Mouse (Mus musculus) hindbrain, embryonic 13.5 days (tissue): Measurements from ENCODE around the gene Lyrm1. TPM values are rescaled to one million over a fixed set of nuclear protein-coding genes. Genes with fewer than 3 reads are reported as not detected.

Experiments
- ATAC-seq: fragments of 200-750 bp; cut with Nextera tagmentation; 2 replicates; pipeline ENCODE4 v1.8.0; 2017; ENCODE audit warnings: moderate TSS enrichment; ENCODE audit not compliant: low FRiP score
- H3K27ac ChIP-seq: fragments of 300-500 bp; sonication (generic); 2 replicates; pipeline ENCODE4 v1.5.1; 2015; ENCODE audit warnings: inconsistent platforms, mild to moderate bottlenecking, moderate library complexity
- H3K27me3 ChIP-seq: fragments of 300-500 bp; sonication (generic); 2 replicates; pipeline ENCODE4 v1.6.1; 2015; ENCODE audit warnings: mild to moderate bottlenecking, inconsistent platforms
- H3K36me3 ChIP-seq: fragments of 300-500 bp; sonication (generic); 2 replicates; pipeline ENCODE4 v1.6.1; 2015; ENCODE audit warnings: mild to moderate bottlenecking, inconsistent platforms
- H3K4me1 ChIP-seq: fragments of 300-500 bp; sonication (generic); replicated peaks from 2 replicates; pipeline ENCODE4 v1.6.1; 2015; ENCODE audit warnings: inconsistent platforms
- H3K4me2 ChIP-seq: fragments of 300-500 bp; sonication (generic); 2 replicates; pipeline ENCODE4 v1.6.1; 2015; ENCODE audit warnings: inconsistent platforms, mild to moderate bottlenecking, moderate library complexity
- H3K4me3 ChIP-seq: fragments of 300-500 bp; sonication (generic); 2 replicates; pipeline ENCODE4 v1.5.1; 2015; ENCODE audit warnings: mild to moderate bottlenecking, inconsistent platforms
- H3K9ac ChIP-seq: fragments of 300-500 bp; sonication (generic); 2 replicates; pipeline ENCODE4 v1.6.1; 2015; ENCODE audit warnings: mild to moderate bottlenecking, inconsistent platforms
- H3K9me3 ChIP-seq: fragments of 300-500 bp; sonication (generic); 2 replicates; pipeline ENCODE4 v1.6.1; 2016; ENCODE audit warnings: inconsistent platforms
- WGBS: fragments of 180-500 bp; shearing (Covaris S2); methylation state at CpG from one replicate; pipeline ENCODE4 v1.1.7; 2015; 5-methylcytosine and 5-hydroxymethylcytosine counted together
- polyA plus RNA-seq: library from polyadenylated mRNA; unstranded; fragments of >200 nt; fragmentation: Nextera tagmentation; extraction: Ambion mirVana; gene quantifications from 2 replicates; pipeline ENCODE4 v1.2.1, GENCODE M21; 2015

Gene Lyrm1
- polyA plus RNA-seq, 1 experiment from 2014 or later = 18.9 TPM

GRCm38 (mm10) chr7:119892742-119893141 is 2.9 kb upstream of the Lyrm1 start:
- ATAC-seq = no peak
- 93% methylated on average over 4 of the region's 4 CpGs for WGBS

DNA sequence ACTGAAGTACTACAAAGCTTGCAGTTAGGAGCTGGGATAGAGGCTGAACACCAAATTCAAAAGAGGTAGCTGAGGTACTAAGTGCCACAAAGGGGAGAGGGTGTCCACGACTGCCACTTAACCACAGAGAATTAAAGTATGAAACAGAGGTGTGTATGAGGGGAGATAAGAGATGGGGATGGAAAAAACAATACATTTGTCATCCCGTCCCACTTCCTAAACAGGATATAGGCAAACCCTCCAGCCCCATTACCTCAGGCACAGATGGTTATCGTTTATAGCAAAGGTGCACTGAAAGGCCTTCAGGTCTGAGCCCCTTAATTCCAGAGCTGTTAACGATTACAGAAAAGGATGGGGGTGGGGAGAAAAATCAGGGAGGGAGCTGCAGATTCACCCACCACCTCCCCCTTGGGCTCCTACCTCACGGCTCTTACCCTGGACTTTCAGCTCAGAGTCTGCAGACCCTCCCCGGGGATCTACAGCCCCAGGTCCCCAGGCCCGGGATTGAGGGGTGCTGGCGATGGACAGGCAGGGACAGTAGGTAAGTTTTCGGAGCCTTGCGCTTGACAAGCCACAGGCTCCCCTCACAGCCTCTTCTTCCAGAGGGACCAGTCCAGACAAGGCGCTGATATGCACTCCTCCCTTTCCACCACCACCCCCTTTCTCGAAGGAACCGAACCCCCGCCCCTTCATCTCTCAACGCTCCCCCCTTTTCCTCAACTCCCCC is 680 bp upstream of the Lyrm1 start:
- Histone ChIP-seq H3K27ac (peak overlapping the region; percentile 98), H3K36me3 (no peaks in the 10 kb centered on the region), H3K27me3 (no peaks in the 10 kb centered on the region), H3K4me2 (peak overlapping the region; percentile 77), H3K4me1 (peaks cover 47% of the 10 kb centered on the region), H3K4me3 (peak overlapping the region; percentile 80), H3K9me3 (no peaks in the 10 kb centered on the region), H3K9ac (peak overlapping the region; percentile 90)
- under 1% methylated on average over 15 of the region's 15 CpGs for WGBS
- peak; percentile 69 for ATAC-seq

More at GRCm38 (mm10) chr7:119892742-119893141, 2.9 kb upstream of the Lyrm1 start:
- Histone ChIP-seq H3K27ac (no peak overlapping the region), H3K36me3 (no peaks in the 10 kb centered on the region), H3K9ac (no peak overlapping the region), H3K9me3 (no peaks in the 10 kb centered on the region), H3K27me3 (no peaks in the 10 kb centered on the region), H3K4me1 (peaks cover 46% of the 10 kb centered on the region), H3K4me2 (no peak overlapping the region), H3K4me3 (no peak overlapping the region)

GRCm38 (mm10) chr7:119897521-119898109 is 2.0 kb downstream of the Lyrm1 start:
- H3K4me2 ChIP-seq = peak overlapping the region; percentile 69; the same call in 1 of the 2 replicates
- no peak overlapping the region for H3K27ac ChIP-seq
- H3K36me3 ChIP-seq = no peaks in the 10 kb centered on the region
- H3K27me3 ChIP-seq = no peaks in the 10 kb centered on the region
- peaks cover 40% of the 10 kb centered on the region for H3K4me1 ChIP-seq
- H3K9ac ChIP-seq = no peak overlapping the region
- no peaks in the 10 kb centered on the region for H3K9me3 ChIP-seq
- 95% methylated on average over 8 of the region's 8 CpGs for WGBS
- no peak for ATAC-seq
- H3K4me3 ChIP-seq = no peak overlapping the region

- H3K4me1 ChIP-seq = peaks cover 34% of the 10 kb centered on the region
- no peak for ATAC-seq
- H3K4me2 ChIP-seq = no peak overlapping the region
- 45% methylated on average over 1 of the region's 1 CpGs for WGBS
- no peaks in the 10 kb centered on the region for H3K27me3 ChIP-seq
- H3K27ac ChIP-seq = no peak overlapping the region
- no peaks in the 10 kb centered on the region for H3K9me3 ChIP-seq
- no peak overlapping the region for H3K4me3 ChIP-seq
- no peak overlapping the region for H3K9ac ChIP-seq
- no peaks in the 10 kb centered on the region for H3K36me3 ChIP-seq
Measured at GRCm38 (mm10) chr7:119898247-119898856, 2.7 kb downstream of the Lyrm1 start.

DNA sequence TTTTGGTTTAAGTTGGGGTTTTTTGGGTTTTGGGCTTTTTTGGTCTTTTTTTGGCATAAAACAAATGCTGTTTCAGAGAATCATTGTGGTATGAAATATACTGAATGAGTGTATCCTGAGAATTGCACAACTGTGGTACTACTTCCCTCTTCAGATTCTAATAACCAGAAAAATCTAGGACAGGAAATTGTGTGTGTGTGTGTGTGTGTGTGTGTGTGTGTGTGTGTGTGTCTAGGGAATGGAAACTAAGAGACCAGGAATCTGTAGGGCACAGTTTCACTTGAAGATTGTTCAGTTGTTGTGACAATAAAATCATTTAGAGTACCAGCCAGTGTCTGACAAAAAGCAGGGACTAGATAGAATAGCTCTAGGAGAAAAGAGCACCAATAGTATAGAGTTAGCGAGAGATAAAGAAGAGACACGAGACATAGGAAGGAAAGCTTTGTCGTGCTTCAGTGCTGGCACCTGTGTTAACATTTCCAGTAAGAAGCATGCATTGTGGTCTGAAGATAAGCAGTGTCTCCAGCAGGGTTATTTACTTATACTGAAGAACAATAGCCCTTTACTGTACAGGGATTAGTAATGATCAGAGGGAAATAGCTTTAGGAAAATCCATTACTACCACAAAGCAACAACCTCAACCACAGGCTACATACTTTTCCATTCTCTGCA is 3.9 kb downstream of the Lyrm1 start:
- Histone ChIP-seq H3K4me1 (peaks cover 22% of the 10 kb centered on the region), H3K27ac (no peak overlapping the region), H3K27me3 (no peaks in the 10 kb centered on the region), H3K9me3 (no peaks in the 10 kb centered on the region), H3K4me3 (no peak overlapping the region), H3K9ac (no peak overlapping the region; the same call in 1 of the 2 replicates), H3K4me2 (no peak overlapping the region), H3K36me3 (no peaks in the 10 kb centered on the region)
- WGBS = 77% methylated on average over 3 of the region's 3 CpGs
- no peak for ATAC-seq

DNA sequence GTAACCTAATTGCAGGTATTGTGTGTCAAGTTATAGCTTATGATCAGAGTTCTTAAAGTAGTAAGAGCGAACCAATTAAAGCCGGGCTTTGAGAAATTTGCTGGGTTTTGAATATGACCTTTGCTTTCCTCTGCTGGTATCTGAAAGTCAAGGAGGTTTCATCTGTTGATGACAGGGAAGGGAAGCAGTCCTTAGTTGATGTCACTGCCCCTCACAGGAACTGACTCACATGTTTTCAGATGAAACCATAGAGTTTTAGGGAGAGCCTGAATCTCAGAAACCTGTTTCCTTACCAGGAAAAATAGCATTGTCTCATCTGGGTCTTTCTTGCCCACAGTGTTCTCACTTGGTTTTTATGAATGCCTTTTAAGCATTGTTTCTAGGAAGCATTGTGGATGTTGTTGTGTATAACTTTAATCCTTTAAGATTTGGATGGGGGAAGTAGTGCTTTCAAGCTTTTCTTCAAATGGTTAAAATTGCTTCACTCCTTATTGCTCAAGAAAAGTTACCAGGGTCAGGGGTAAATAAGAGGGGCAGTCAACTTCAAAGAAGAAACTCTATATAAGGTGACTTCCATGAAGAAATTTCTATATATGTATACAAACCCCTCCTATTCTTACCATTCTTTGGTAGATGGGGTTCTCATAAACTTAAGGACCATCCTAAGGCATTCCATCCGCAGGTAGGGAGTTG is 11.0 kb downstream of the Lyrm1 start:
- Histone ChIP-seq H3K4me3 (no peak overlapping the region), H3K27ac (no peak overlapping the region), H3K9me3 (no peaks in the 10 kb centered on the region), H3K4me1 (no peaks in the 10 kb centered on the region), H3K36me3 (no peaks in the 10 kb centered on the region), H3K27me3 (no peaks in the 10 kb centered on the region), H3K9ac (no peak overlapping the region), H3K4me2 (no peak overlapping the region)
- no peak for ATAC-seq
- 96% methylated on average over 3 of the region's 3 CpGs for WGBS

GRCm38 (mm10) chr7:119911727-119912126 is 16.1 kb downstream of the Lyrm1 start:
- H3K4me3 ChIP-seq = no peak overlapping the region
- H3K27ac ChIP-seq = no peak overlapping the region
- no peak for ATAC-seq
- no peaks in the 10 kb centered on the region for H3K4me1 ChIP-seq
- H3K36me3 ChIP-seq = peaks cover 3% of the 10 kb centered on the region; the same call in 1 of the 2 replicates
- 83% methylated on average over 3 of the region's 3 CpGs for WGBS
- no peak overlapping the region for H3K4me2 ChIP-seq
- H3K27me3 ChIP-seq = no peaks in the 10 kb centered on the region
- H3K9me3 ChIP-seq = no peaks in the 10 kb centered on the region
- no peak overlapping the region for H3K9ac ChIP-seq

GRCm38 (mm10) chr7:119920457-119920856 is 24.8 kb downstream of the Lyrm1 start:
- no peak overlapping the region for H3K4me2 ChIP-seq
- H3K4me3 ChIP-seq = no peak overlapping the region
- H3K9ac ChIP-seq = no peak overlapping the region
- no peaks in the 10 kb centered on the region for H3K27me3 ChIP-seq
- ATAC-seq = no peak
- H3K36me3 ChIP-seq = peaks cover 4% of the 10 kb centered on the region; the same call in 1 of the 2 replicates
- no peaks in the 10 kb centered on the region for H3K4me1 ChIP-seq
- no peak overlapping the region for H3K27ac ChIP-seq
- no peaks in the 10 kb centered on the region for H3K9me3 ChIP-seq
- 58% methylated on average over 2 of the region's 2 CpGs for WGBS

DNA sequence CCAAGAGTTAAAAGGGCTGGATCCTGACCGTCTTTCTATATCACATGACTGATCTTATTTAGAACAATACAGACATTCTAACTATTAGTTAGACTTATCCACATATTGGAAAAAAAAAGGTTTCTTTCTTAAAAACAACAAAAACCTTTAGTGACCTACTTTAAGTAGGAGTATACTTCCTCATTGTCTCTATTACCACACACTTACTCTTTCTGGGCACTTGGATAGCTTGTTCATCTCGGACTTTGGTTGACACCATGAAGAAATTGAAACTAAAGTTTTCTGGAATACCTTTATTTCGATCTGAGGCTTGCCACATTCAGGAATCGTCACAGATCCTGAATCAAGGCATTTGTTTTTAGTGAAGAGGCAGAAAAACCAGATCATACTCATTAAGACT is 25.4 kb downstream of the Lyrm1 start:
- H3K4me3 ChIP-seq = no peak overlapping the region
- no peaks in the 10 kb centered on the region for H3K27me3 ChIP-seq
- H3K4me1 ChIP-seq = no peaks in the 10 kb centered on the region
- H3K4me2 ChIP-seq = no peak overlapping the region
- H3K27ac ChIP-seq = no peak overlapping the region
- 83% methylated on average over 4 of the region's 4 CpGs for WGBS
- H3K9me3 ChIP-seq = no peaks in the 10 kb centered on the region
- H3K9ac ChIP-seq = no peak overlapping the region
- ATAC-seq = no peak
- peaks cover 4% of the 10 kb centered on the region; the same call in 1 of the 2 replicates for H3K36me3 ChIP-seq

- Histone ChIP-seq H3K4me2 (no peak overlapping the region), H3K27ac (no peak overlapping the region), H3K36me3 (no peaks in the 10 kb centered on the region), H3K9me3 (no peaks in the 10 kb centered on the region), H3K9ac (no peak overlapping the region), H3K4me1 (no peaks in the 10 kb centered on the region), H3K27me3 (no peaks in the 10 kb centered on the region), H3K4me3 (no peak overlapping the region)
- WGBS = 72% methylated on average over 2 of the region's 2 CpGs
- ATAC-seq = no peak
Measured at GRCm38 (mm10) chr7:119928783-119929440, 33.3 kb downstream of the Lyrm1 start.

DNA sequence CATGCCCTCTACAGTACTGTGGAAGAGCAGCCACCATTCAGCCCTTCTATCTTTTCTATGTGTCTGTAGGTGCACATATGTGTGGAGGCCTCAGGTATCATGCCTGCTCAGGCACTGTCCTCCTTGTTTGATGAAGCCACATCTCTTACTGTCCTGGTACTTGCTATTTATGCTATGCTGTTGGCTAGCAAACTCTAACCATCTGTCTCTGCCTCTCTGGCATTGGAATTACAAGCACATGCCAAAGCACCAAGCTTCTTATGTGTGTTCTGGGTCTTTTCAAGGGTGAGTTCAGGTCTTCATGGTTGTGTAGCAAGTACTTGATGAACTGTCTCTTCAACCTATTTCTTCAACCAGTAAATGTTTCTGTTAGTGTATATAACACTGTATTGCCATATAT is 40.7 kb downstream of the Lyrm1 start:
- no peak overlapping the region for H3K4me2 ChIP-seq
- H3K27me3 ChIP-seq = no peaks in the 10 kb centered on the region
- H3K9me3 ChIP-seq = no peaks in the 10 kb centered on the region
- H3K36me3 ChIP-seq = no peaks in the 10 kb centered on the region
- H3K9ac ChIP-seq = no peak overlapping the region
- H3K4me3 ChIP-seq = no peak overlapping the region
- no peak overlapping the region for H3K27ac ChIP-seq
- H3K4me1 ChIP-seq = no peaks in the 10 kb centered on the region
- ATAC-seq = no peak
